Mouse (Mus musculus) retina, postnatal 7 days (tissue): Measurements from ENCODE around the gene S100a5.

ENCODE experiments used
- DNase-seq: peaks from one replicate; pipeline ENCODE4 v3.0.0-alpha.2; 2012; ENCODE audit warnings: low read depth, low spot score

S100a5 gene

DNA sequence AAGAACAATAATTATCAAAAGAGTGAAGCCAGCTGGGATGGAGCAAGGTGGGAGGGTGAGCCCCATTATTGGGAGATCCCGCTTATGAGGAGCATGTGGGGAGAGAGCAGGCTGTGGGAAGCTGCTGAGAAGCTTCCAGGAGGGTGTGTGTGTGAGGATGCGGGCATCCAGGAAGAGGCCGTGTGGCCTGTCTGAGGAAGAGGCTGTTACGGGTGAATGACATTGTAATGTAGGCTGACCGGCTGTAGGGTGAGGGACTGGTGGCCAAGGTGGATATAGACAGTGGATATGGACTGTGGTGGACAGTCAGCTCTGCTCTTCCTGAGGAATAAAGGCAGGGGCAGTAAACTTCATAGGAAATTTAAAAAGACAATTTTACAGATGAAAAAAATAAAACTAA lies 17.2 kb downstream of the S100a5 start:
- DNase-seq, result no peak

GRCm38 (mm10) chr3:90626266-90627021 lies 18.1 kb downstream of the S100a5 start:
- no peak for DNase-seq

DNA sequence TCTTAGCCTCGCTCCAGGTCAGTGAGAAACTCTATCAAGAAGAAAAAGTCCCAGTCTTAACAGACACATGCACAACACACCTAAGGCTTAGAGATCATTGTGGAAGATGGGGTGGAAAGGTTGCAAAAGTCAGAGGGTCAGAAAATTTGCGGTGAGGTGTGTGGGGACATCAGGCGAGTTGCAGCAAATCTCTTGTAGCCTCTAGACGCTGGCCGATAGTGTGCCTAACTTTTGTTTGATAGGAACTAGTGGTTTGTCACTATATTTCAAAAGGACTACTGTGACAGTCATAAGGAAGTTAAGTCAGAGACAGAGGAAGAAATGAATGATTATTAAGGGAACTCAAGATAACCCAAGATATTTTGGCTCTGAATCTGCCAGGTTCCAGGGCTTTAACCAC lies 19.0 kb downstream of the S100a5 start:
- no peak for DNase-seq

GRCm38 (mm10) chr3:90627807-90628206 lies 19.5 kb downstream of the S100a5 start:
- DNase-seq, result no peak

- no peak for DNase-seq
Measured at GRCm38 (mm10) chr3:90629298-90629697, 21.0 kb downstream of the S100a5 start.

DNA sequence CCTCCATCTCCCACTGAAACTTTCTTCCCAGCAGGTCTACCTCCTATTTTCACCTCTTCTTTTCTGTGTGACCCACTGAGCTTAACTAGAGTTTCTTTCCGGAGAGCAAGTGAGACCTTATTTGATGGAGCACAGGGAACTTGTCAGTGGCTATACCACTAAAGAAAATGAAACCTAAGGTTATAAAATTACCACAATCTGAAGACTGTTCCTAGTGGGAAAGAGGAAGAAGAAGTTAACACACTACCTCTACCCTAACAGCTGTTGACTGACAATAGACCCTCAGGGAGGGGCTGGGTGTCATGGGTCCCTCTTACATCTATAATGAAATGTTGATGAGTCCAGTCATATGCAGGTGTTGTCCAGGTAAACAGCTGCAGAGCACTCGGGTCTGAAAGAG lies 23.7 kb downstream of the S100a5 start:
- no peak for DNase-seq

- DNase-seq, result no peak
Measured at GRCm38 (mm10) chr3:90638511-90639275, 30.4 kb downstream of the S100a5 start.

DNA sequence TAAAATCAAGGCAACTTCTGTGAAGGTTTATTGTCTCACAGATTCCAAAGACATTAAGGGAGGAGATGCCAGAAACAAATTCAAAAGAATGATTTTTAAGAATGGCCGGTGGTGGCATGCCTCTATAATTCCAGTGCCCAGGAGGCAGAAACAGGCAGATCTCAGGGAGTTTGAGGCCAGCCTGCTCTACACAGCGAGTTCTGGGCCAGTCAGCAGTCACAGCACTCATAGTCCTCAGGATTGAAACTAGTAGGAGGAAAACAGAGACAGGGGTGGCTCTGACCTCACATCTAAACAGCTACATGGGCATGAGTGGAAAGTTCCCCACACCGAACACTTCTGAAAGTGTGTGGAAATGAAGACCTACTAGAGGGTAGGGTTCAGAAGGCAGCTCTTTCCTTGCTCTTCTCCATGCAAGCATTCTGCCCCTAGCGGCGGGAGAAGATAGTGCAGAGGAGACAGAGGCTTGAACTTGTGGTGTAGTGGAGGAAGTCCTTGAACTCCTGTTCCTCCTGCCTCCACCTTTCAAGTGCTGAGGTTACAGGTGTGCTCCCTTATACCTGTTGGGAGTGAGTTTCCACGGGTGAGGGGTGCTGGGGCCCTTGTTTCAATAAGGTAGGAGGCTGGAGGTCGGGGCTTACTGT lies 31.3 kb downstream of the S100a5 start:
- DNase-seq, result no peak

- no peak for DNase-seq
Measured at GRCm38 (mm10) chr3:90640981-90641380, 32.7 kb downstream of the S100a5 start.

GRCm38 (mm10) chr3:90644220-90644619 lies 35.9 kb downstream of the S100a5 start:
- no peak for DNase-seq

DNA sequence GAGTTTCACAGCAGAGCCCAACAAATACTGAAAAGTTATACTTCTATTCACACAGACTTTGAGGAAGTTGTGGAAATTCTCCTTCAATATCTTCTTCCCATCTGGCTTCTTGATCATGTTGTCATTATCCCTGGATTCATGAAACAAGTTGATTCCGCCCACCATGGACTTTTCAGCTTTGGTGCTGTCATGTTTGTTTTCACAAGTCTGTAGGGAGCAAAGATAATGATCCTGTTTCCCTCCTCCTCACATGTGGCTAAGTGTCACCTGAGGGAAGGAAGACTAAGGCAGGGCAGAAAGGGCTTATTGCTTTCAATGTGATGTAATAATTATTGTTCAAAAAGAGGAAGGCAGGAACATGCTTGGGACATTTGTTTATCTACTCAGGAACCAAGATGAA lies 39.0 kb downstream of the S100a5 start:
- no peak for DNase-seq

DNA sequence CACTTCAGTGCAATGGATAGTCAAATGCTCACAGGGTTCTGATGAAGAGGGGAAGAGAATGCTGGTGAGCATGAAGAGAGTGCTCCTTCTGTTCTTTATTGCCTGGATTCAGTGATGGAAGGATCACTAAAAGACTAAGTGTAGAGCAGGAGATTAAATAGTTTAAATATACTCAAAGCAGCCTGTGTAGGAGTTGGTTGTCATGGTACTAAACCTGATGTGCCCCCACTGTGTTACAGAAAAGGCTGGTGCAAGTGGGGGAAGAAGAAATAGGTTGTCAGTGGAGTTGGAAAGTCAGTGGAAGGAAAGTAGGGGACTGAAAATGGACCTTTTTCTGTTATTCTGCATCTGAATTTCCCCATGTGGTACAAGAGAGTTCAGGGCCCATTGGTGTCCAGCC lies 40.7 kb downstream of the S100a5 start:
- DNase-seq, result no peak

DNA sequence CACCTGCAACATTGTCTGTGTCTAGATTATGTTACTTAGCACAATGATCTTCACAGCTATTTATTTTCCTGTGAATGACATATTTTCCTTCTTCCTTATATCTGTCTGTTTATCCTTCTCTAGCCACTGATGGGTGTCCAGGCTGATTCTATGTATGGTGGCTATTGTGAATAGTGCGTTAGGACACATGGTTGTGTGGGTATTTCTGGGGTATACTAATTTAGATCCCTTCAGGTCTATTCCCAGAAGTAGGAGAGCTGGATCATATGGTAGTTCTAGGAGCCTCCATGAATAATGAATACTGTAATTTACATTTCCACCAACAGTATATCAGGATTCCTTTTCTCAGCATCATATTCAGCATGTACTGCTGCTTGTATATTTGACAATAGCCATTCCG lies 41.5 kb downstream of the S100a5 start:
- DNase-seq, result no peak

GRCm38 (mm10) chr3:90652878-90653508 lies 44.7 kb downstream of the S100a5 start:
- peak; percentile 76 for DNase-seq

DNA sequence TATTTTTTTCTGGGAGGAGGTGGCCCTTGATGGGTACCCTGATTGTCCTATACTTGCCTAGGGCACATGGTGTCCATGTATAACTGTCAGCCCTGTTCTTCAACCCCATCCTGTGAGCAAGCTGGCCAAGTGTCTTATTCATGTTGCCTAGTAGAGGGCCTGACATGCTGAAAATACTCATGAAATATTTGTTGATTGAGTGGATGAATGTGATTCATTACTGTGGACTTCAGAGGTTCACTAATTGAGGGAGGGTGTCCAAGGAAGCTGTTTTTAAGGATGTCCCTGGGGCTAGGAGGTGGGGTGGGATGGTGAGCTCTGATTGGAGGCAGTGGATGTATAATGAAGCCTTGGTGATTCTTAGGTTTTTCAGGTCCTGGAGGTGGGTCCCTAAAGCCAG lies 45.4 kb downstream of the S100a5 start, which contains the start of gene S100a7a:
Gene S100a7a (plus strand): TSS at position 301 of the 400 bp plus-strand sequence.
- no peak for DNase-seq

DNA sequence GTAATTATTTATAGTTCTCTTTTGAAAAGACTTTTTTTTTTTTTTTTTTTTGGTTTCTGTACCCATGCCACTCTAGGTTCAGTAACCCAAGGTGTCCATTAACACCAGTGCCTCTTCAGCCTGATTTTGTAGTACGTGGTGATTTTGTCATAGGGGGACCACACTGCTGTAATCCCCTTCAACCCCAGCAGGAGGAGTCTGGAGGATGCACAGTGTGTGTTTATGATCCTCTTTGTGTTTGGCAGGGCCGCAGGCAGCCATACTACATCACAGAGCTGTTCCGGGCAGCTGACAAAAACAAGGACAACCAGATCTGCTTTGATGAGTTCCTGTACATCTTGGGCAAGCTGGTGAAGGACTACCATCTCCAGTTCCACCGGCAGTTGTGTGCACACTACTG lies 49.1 kb downstream of the S100a5 start:
- no peak for DNase-seq

- DNase-seq, result no peak
Measured at GRCm38 (mm10) chr3:90659364-90660044, 51.2 kb downstream of the S100a5 start.
